Mouse (Mus musculus) erythroblast, adult 5-6 weeks (primary cell): ENCODE measurements at regions not wholly inside any gene's neighbourhood (a gene's known extent, or its start where the extent isn't known, plus 50 kb on each side); places are given as distances from the start of the nearest gene placed in this dataset.

ENCODE experiments used
- ATAC-seq: replicated peaks from 2 replicates; pipeline ENCODE4 v1.8.0; 2016; ENCODE audit warnings: moderate number of reproducible peaks, mild to moderate bottlenecking, moderate TSS enrichment, inconsistent platforms; ENCODE audit not compliant: poor library complexity, low FRiP score, severe bottlenecking

GRCm38 (mm10) chr10:20798400-20798799 lies 73.5 kb upstream of the Pde7b start:
- ATAC-seq, result peak; percentile 66

- ATAC-seq, result no peak
These were observed 69.1 kb upstream of the Pde7b start for GRCm38 (mm10) chr10:20793956-20794355.

DNA sequence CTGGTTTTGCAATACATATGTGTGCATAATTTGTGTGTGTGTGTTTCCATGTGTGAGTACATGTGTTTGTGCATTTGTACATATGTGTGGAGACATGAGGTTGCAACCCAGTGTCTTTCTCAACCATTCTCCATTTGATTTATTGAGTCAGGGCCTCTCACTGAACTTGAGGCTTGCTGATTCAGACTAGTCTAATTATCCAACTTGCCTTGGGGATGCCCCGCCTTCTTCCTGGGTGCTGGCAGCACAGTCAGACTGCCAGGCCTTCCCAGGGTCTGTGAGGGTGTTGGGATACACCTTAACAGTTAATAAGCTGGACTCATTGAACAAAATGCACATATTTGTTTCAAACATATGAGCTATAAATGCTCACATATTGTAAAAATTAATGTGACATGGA lies 56.1 kb upstream of the Pde7b start:
- no peak for ATAC-seq

GRCm38 (mm10) chr10:20776640-20777413 lies 51.9 kb upstream of the Pde7b start:
- ATAC-seq, result peak; percentile 51

DNA sequence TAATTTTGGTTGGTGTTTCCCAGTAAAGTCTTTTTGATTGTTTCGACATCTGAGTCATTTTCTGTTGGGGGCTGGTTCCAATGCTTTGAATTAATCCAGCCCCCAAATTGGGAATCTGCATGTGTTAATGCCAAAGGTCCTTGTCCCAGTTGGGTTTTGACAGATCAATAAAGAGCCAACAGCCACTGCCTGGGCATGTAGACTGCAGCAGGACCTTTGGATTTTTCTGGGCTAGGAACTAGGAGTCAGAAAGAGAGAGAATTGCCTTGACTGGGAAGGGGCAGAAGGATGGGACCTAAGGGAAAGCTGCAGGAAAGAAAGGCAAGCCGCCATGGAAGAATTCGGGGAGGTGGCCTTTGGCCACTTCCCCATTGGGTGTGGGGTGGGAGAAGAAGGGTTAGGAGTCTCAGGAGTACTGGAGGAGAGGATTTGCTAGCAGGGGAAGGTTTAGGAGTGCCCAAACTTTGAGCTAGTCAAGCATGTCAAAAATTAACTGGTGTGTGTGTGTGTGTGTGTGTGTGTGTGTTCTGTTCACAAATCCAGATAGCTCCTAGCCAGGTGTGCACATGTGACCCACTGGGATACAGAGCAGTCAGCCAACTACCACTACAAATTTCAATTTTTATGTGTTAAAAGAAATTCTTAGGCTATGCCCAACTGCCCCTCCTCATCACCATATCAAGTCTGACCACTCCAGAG lies 51.0 kb upstream of the Pde7b start:
- ATAC-seq, result no peak
